Mouse (Mus musculus) heart, postnatal 36 days (tissue): ENCODE results near the gene Kctd14. TPM values are rescaled to one million over a fixed set of nuclear protein-coding genes. Genes with fewer than 3 reads are reported as not detected.
"Not testable (repeated sequence)": the region's sequence is repeated elsewhere in the genome, so short reads cannot be mapped to it uniquely, and the experiment has no call there.

Experiments
- DNase-seq, 2 experiments: peaks; one replicate each; pipeline ENCODE4 v3.0.0; 2021 to 2022
- intact Hi-C: fragments of 180-260 bp; cut with DNase I; formaldehyde crosslinking; loops from one replicate; pipeline ENCODE4 v1.15.1; 2025
- total RNA-seq, 2 experiments: library from RNA; stranded (reverse); gene quantifications; 2 replicates each; pipeline ENCODE4 v1.2.3; 2021

The Kctd14 gene
- total RNA-seq, 2 experiments from 2014 or later, result not detected

DNA sequence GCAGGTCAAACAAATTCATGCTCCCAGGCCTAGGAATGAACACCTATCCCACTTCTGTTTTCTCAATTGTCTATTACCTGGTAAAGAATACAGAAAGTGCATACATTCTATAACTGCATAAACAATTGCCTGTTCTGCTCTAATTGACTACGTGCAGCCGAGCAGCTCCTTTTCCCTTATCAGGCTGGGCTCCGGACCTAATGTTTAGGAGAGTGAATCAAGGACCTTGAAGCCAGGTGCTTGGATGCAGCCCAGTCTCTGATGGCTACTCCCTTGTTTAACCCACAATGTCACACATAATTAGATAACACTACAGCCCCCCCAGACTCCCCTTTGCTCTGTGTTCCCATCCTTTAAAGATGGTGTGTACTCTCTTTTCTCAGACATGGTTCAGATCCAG lies 17.6 kb upstream of the Kctd14 start:
- intact Hi-C loops, DNase-seq: not testable (repeated sequence)

DNA sequence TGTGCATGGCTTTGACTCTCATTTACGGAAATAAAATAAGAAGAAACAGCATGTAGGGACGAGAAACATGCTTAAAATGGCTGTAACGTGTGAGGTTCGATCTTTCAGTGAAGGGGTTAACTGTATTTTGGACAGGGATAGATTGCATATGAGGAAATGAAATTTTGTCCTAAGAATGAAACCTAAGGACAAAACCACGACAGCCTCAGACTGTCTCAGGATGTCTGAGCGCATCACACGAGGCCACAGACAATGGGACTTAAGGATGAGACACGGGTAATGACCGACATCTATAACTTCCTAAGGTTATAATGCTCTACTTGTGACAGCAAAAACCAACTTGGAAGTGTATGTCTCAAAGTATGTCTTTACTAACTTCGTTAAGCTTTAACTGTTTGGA lies 16.6 kb upstream of the Kctd14 start:
- no peak for DNase-seq
- intact Hi-C loops, result no loop called here

DNA sequence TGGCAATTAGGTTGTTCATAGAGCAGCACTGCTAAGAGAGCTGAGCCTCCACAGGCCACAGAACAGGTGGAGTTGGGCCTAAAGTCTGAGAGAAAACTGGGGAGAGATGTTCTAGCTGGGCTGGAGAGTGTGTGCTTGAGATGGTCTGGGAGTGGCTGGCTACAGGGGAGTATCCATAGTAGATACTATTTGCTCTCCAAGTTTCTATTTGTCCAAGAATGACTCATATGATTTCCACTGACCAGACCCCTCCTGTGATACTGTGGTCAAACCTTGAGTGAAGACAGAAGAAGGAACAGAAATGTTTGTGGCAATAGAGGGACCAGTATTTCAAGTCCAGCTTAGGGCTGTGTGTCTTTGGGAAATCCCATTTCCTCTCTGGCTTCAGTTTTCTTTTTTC lies 12.1 kb upstream of the Kctd14 start:
- intact Hi-C loops, result no loop called here

DNA sequence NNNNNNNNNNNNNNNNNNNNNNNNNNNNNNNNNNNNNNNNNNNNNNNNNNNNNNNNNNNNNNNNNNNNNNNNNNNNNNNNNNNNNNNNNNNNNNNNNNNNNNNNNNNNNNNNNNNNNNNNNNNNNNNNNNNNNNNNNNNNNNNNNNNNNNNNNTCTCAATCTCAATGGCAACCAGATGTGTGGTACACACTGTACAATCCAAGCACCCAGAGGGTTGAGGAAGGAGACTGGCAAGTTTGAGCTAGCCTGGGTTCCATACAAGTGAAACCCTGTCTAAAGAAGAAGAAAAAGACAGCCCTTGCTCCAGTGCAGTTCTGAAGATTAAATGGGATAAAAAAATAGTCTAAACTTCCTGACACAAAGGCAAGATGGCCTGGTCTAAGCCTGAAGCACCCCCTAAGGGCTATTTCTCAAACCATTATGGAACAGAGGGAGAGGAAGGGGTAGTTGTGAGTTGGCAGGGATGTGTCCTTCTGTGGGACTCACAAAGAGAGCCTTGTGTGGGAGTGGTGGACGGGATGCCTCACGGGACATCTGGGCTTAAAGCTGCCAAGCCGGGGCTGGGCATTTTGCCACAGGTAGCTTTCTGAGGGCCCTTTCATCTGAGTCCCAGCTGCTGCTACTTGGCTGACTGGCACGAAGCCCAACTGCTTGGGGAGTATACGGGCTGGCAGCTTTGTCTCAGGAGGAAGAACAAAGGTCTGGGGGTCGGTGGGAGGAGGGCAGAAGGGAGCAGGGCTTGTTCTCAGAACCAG lies 4.8 kb upstream of the Kctd14 start:
- intact Hi-C loops, result no loop called here
- peak; percentile 71 to 76 for DNase-seq

More for the DNA sequence above, 12.1 kb upstream of the Kctd14 start:
- DNase-seq, result no peak

DNA sequence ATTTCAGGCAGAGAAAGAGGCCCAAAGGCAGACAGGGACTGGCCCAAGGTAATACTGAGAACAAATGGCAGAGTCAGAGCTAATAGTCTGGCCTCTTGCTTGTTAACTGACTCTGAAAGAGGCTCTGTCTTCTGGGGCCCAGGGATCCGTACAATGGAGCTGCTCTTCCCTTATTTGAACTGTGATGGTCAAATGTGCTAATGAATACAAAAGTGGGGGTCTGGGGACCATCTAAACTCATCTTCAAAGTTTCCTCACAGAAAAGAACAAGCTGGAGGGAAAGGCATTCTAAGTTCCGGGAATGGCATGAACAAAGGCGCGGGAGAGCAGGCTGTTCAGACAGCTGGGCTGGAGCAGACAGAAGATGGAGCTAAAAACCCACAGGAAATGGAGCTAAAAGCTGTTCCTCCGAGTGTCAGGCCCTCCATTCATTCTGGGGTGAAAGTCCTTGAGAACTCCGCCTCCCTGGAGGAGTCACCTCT lies 4.0 kb upstream of the Kctd14 start:
- intact Hi-C loops, result no loop called here
- no peak for DNase-seq

DNA sequence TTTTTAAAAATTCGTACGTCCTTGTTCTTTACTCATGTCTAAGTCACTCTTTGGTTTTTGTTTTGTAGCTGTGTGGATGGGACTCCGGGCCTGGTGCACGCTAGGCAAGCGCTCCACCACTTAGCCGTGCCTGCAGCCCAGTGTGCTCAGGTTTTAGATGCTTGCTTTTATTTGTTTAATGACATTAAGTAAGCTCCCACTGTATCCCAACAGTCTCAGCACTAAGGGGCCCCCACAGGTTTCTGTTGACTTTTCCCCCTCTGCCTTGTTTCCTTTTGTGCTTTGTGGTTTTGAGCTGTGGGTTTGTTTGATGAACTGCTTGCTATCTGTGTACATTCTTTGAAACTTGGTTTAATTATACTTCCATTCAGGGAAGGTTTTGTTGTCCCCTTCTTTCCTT lies 1.1 kb downstream of the Kctd14 start:
- no peak for DNase-seq
- intact Hi-C loops, result no loop called here

DNA sequence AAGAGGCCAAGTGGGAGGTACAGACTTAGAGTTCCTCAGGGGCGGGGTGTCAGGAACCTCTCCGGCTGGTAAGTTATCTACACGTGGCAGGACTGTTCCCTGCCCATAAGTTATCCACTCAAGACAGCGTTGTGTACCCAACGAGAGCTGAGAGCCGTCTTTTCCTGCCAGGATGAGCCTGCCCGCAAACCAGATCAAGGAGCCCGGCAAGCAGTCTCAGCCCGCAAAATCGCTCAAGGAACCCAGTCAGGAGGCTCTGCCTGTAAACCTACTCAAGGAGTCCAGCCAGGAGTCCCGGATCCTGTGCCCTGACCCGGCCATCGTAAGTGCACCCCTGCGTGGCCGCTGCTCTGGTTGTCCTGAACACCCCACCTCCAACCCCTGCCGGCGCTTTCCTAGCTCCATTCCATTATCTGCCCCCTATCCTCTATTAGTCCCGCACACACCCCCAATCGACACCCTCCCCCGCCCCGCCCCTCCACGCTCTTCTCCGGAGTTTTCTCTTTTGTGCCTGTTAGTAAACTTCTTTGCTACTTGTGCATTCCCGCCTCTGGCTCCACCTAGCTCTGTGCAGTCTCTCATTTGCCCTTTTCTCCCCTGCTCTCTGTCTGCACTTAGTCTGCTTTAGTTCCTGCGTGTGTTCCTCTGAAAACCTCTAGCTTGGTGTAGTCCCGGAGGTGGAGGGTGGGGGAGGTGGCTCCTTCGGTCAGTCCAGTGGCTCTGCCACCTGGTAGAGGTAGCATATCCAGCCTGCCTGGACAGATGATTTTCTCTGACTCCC lies 2.2 kb downstream of the Kctd14 start:
- peak; percentile 9 to 10 for DNase-seq

DNA sequence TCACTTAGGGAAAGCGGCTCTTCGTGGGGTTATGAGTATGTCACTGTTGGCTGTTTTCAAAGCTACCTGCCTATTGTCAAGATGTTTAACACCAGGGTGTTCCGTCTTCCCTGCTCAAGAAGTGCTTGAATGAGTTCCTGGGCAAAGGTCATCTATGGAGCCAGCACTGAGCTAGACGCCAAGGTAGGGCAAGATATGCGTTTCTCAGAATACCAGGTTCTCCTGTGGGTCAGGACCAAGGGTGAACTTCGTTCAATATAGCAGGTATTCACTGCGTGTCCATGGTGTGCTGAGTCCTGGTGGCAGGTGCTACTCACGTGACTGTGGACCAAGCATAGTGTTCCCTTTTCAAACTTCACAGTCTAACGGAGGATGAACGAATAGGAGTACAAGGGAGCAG lies 3.7 kb downstream of the Kctd14 start:
- no peak for DNase-seq
- intact Hi-C loops, result no loop called here

More for the DNA sequence above, 2.2 kb downstream of the Kctd14 start:
- intact Hi-C loops, result no loop called here

DNA sequence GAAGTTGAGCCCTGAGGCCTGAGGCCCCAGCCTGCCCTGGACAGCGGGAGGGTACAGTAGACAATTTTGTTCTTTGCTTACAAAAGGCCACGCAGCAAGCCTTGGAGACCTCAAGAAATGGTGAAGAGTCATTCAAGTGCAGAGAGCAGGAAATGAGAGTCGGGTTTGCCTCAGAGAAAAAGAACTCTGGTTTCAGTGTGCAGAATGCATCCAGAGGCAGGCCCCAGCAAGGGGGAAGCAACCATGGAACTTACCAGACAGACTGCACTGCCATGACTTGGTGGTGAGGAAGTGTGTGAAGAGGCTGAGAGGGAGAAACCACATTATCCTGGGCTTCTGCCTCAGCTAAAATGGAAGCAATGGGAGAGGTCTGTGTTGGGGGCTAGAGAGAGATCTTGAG lies 4.5 kb downstream of the Kctd14 start:
- DNase-seq, result no peak
- intact Hi-C loops, result no loop called here

DNA sequence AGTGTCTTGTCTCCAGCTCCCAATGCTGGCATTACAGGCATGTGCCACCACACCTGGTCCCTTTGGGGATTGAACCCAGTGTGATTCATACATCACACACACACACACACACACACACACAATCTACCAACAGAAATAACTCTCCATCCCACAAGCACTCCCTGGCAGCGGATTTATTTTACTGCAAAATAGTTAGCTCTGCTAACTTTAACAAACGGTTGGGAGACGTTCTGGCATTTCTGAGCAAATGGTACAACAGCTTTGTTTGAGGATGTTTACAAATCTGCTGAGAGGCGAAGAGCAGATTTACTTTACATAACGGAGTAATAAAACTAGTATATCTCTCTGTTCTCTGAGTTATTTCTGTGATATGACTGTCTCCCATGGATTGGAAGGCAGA lies 21.9 kb downstream of the Kctd14 start:
- intact Hi-C loops, result no loop called here
- no peak for DNase-seq

DNA sequence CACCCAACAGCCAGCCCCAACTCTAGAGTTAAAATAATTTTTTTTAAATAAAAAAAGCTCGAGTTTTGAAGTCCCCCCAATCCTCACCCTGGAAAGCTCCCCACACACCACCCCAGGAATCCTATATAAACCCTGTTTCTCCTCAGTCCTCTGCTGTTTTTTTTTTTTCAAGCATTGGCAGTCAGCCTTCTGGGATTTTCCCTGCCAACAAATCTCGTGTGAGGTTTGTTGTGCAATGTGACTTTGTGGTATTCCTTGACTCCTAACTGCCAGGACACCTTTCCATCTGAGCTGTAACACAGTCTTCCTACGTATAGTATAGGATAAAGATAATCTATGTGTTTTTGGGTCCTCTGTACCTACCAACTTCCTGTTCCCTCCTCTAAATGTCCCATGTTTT lies 28.2 kb downstream of the Kctd14 start:
- intact Hi-C loops, result no loop called here
- DNase-seq, result no peak

DNA sequence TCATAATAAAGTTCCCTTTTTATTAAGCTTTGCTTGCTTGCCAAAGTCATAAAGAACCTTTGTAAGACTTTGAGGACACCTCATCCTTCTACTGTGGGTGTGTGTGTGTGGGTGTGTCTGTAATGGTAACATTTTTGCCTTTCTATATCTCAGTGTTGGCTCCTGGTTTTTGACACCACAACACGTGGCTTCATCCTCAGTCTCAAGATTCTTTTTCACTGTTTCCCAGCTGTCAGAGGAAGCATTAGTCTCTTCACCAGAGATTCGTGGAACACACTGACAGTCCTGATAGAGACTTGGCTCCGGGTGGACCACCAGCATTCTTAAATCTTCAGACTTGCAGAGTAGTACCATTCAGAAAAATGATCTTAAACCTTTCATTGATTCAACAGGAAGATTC lies 29.2 kb downstream of the Kctd14 start:
- DNase-seq, result no peak
- intact Hi-C loops, result loop anchor here (2.0 to 5.0 kb wide), 5 partner anchors 55 to 403 kb away; partner anchors contain the start of genes Aamdc, Clns1a, Kctd21 and Rsf1

DNA sequence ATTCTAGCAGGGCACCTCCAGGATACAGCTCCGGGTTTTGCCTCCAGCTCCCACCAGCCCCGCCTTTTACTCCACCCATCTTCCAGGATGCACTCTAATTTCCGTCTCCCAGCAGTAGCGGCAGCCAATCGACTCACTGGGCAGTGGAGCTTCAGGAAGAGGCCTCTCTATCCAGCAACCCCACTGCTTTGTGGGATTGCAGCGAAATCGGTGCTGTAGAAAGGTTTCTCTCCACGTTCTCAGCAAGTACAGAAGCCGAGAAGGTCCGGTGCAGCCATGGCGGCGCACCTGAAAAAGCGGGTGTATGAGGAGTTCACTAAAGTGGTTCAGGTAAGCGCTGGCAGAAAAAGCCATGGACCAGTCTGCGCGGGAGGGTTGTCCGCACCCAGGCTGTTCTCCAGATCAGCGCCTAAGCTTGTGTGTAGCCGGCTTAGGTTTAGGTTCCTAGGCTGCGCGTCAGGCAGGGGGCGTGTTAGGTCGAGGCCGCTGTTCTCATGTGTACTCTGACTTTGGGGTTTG lies 29.8 kb downstream of the Kctd14 start, which contains the start of gene Ints4:
Ints4 (plus strand) TSS at position 136 of the 519 bp plus-strand sequence.
- intact Hi-C loops, result loop anchor here (2.0 to 5.0 kb wide), 5 partner anchors 56 to 404 kb away; partner anchors contain the start of genes Aamdc, Clns1a, Kctd21 and Rsf1
- DNase-seq, result peak; percentile 87 to 89

DNA sequence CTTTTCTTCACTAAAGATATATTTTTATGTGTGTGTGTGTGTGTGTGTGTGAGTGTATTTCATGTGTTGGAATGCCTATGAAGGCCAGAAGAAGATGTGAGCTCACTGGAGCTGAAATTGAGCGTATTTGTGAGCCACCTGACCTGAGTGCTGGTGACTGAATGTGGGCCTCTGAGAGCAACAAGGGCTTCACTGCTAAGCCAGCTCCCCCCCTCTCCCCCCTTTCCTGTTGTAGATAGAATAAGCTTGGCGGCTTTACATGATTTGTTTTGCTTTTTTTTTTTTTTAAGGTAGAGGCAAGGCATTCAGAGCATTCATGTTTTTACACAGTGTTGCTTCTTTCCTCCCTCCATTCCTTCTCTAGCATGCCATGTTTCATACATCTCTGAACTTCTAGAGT lies 32.3 kb downstream of the Kctd14 start:
- intact Hi-C loops, result loop anchor here (5.0 kb wide), 3 partner anchors 151 to 406 kb away; partner anchors contain the start of genes Clns1a, Kctd21 and Usp35
- no peak for DNase-seq

DNA sequence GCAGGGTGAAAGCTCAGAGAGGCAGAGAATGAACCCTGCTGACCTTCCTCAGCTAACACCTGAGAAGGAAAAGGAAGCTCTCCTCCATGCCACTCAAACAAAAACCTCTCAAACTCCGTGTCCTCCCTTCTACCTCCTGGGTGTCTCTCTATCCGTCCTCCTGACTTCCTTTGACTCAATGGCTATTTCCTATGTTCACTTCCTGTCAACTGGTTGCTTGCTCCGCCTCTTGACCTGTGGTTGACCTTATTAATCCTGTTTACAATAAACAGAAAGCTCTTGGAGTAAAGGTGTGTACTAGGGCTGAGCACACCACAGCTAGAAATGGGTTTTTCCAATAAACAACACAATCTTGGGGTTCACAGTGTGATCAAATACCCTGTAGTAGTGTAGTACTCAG lies 40.0 kb downstream of the Kctd14 start:
- intact Hi-C loops, result no loop called here
- DNase-seq, result no peak

DNA sequence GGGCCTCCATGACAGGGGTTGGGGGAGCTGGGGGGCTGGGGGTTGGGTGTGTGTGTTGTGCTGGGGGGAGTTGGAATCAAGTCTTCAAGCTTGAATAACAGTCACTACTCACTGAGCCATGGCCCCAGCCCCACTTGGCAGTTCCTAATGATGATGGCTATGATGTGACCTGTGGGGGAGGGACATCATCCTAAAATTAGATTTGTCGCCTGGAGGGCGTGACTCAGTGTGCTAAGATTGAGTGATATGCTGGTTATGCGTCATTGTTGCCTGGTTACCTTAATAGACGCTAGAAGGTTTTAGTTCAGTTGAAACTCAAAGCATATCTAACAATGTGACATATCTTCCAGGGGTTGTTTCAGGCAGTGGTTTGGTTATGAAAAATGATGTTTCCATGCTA lies 41.3 kb downstream of the Kctd14 start:
- DNase-seq, result peak in 1 of 2 experiments; percentile 44
- intact Hi-C loops, result no loop called here

DNA sequence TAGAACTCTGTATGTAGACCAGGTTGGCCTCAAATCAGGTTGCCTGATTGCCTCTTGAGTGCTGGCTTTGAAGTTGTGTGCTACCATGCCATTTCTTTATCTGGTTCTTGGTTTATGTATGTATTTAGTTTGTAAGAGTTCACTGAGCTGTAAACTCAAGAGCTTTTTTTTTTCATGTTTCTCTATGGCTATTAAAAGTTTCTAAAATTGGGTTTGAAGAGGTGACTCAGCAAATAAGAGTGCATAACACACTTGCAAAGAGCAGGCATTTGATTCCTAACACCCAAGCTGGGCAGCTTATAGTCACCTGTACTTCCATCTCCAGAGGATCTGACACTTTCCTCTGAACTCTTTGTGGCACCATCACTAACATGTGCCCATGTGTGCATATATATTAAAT lies 43.9 kb downstream of the Kctd14 start:
- DNase-seq, result no peak
- intact Hi-C loops, result no loop called here

DNA sequence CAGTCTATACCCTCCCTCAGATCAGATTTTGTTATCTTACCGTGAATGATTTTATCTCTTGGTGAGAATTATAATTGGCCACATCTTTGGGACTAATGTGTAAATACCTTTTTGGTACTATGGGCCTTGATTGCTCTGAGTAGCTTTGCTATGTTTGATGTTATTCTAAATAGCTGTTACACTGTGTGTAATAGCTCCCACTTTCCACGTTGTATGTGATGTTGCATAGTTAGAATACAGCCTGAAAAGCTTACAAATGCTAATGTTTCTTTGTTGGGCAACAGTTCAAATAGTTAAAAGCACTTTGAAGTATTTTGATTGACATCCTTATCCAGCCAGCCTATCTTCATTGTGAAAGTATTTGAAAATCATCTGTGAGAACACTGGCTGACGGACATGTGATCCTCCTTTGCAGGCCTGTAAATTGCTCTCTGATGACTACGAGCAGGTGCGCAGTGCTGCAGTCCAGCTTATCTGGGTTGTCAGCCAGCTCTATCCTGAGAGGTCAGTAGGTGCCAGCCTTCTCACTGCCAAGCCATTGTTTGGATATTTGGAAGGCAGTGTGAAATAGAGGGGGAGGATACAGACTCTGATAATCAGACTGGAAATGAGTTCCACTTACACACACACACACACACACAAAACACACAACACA lies 49.6 kb downstream of the Kctd14 start:
- DNase-seq, result peak; percentile 25 to 31
- intact Hi-C loops, result no loop called here
